Mouse (Mus musculus) heart, embryonic 14.5 days (tissue): Measurements from ENCODE around the gene Prodh2. TPM values are rescaled to one million over a fixed set of nuclear protein-coding genes. Genes with fewer than 3 reads are reported as not detected.
"Not testable (repeated sequence)": the region's sequence is repeated elsewhere in the genome, so short reads cannot be mapped to it uniquely, and the experiment has no call there.

Source experiments
- ATAC-seq: fragments of 200-750 bp; cut with Nextera tagmentation; 2 replicates; pipeline ENCODE4 v1.8.0; 2017; ENCODE audit warnings: low read depth, moderate TSS enrichment; ENCODE audit not compliant: insufficient number of reproducible peaks, insufficient read depth, low FRiP score
- H3K27ac ChIP-seq, 2 experiments: fragments of 200-500 bp in 1 of 2; fragments of 300-500 bp in 1 of 2; sonication (generic) in 1 of 2; replicated peaks in 1 of 2; 2 replicates each; pipeline ENCODE4 v1.5.1; 2012 to 2014; ENCODE audit warnings: low read depth in 2 of 2, low read length in 2 of 2, control low read depth in 1 of 2, mild to moderate bottlenecking in 1 of 2, mixed read lengths in 1 of 2; ENCODE audit not compliant: control insufficient read depth in 1 of 2, insufficient read depth in 1 of 2
- H3K27me3 ChIP-seq: fragments of 300-500 bp; sonication (generic); 2 replicates; pipeline ENCODE4 v1.6.1; 2014; ENCODE audit warnings: mild to moderate bottlenecking, low read length, control low read depth; ENCODE audit not compliant: control insufficient read depth, insufficient read depth
- H3K36me3 ChIP-seq: fragments of 300-500 bp; sonication (generic); 2 replicates; pipeline ENCODE4 v1.6.1; 2014; ENCODE audit warnings: mild to moderate bottlenecking, control low read depth, low read length, mixed read lengths; ENCODE audit not compliant: control insufficient read depth, insufficient read depth
- H3K4me1 ChIP-seq, 2 experiments: fragments of 200-500 bp in 1 of 2; fragments of 300-500 bp in 1 of 2; sonication (generic) in 1 of 2; 2 replicates each; pipeline ENCODE4 v1.6.1; 2012 to 2014; ENCODE audit warnings: low read length in 2 of 2, control low read depth in 1 of 2, mixed read lengths in 1 of 2; ENCODE audit not compliant: control insufficient read depth in 2 of 2, insufficient read depth in 2 of 2
- H3K4me2 ChIP-seq: fragments of 300-500 bp; sonication (generic); 2 replicates; pipeline ENCODE4 v1.6.1; 2014; ENCODE audit warnings: mild to moderate bottlenecking, low read length
- H3K4me3 ChIP-seq, 2 experiments: fragments of 200-500 bp in 1 of 2; fragments of 300-500 bp in 1 of 2; sonication (generic) in 1 of 2; 2 replicates each; pipeline ENCODE4 v1.5.1; 2012 to 2014; ENCODE audit warnings: low read length in 2 of 2, mild to moderate bottlenecking in 2 of 2, control low read depth in 1 of 2, low read depth in 1 of 2, moderate library complexity in 1 of 2; ENCODE audit not compliant: control insufficient read depth in 1 of 2, insufficient read depth in 1 of 2
- H3K9ac ChIP-seq: fragments of 300-500 bp; sonication (generic); 2 replicates; pipeline ENCODE4 v1.6.1; 2014; ENCODE audit warnings: mild to moderate bottlenecking, low read length
- H3K9me3 ChIP-seq: fragments of 300-500 bp; sonication (generic); 2 replicates; pipeline ENCODE4 v1.6.1; 2016; ENCODE audit warnings: low read length, control low read depth; ENCODE audit not compliant: control insufficient read depth
- WGBS: fragments of 180-500 bp; shearing (Covaris S2); extraction: QIAGEN DNeasy Blood & Tissue Kit; methylation state at CpG from one replicate; pipeline ENCODE4 v1.1.7; 2014; 5-methylcytosine and 5-hydroxymethylcytosine counted together
- polyA plus RNA-seq: library from polyadenylated mRNA; unstranded; fragments of >200 nt; fragmentation: Nextera tagmentation; extraction: Ambion mirVana; gene quantifications from 2 replicates; pipeline ENCODE4 v1.2.1, GENCODE M21; 2014

Gene Prodh2
- polyA plus RNA-seq, 1 experiment from 2014 or later: not detected

DNA sequence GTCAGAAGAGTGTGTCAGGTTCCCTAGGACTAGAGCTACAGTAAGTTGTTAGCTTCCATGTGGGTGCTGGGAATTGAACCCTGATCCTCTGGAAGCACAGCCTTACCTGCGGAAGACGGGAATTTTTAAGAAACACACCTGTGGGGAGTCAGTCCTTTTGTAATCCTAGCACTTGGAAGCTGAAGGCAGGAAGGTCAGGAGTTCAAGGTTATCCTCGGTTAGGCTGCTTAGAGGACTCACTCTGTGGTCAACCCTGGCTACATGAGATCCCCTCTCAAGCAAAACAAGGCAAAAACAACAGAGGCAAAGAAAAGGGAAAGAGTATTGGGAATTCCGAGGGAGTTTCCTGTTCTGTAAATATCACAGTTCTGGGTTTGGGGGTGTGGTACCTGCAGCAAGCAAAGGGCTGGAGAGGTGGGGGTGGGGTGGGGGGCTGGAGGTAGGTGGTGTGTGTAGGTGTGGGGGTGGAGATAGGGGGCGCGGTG is 28.6 kb upstream of the Prodh2 start:
- Histone ChIP-seq H3K9ac (no peak overlapping the region), H3K36me3 (no peaks in the 10 kb centered on the region), H3K9me3 (no peaks in the 10 kb centered on the region), H3K27ac (no peak overlapping the region), H3K4me3 (no peak overlapping the region), H3K4me1 (peaks cover 0 to 2% of the 10 kb centered on the region in 2 experiments; a peak in 1 of 4 replicates), H3K27me3 (peaks cover 80% of the 10 kb centered on the region), H3K4me2 (no peak overlapping the region)
- WGBS: 13% methylated on average over 6 of the region's 6 CpGs
- no peak for ATAC-seq

DNA sequence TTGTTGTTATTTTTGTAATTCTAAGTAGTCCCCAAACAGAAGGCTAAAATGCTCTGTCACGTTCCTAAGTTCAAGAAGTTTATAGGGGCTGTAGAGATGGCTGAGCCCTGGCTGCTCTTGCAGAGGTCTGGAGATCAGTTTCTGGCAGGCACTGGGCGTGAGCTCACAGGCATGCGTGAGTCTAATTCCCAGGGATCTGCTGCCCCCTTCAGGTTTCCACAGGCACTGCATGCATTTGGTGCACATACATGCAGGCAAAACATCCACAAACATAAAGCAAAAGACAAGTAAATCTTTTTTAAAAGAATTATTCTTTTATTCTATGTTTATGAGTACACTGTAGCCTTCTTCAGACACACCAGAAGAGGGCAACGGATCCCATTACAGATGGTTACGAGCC is 21.0 kb upstream of the Prodh2 start:
- no peak overlapping the region for H3K4me2 ChIP-seq
- H3K9ac ChIP-seq: no peak overlapping the region
- H3K27me3 ChIP-seq: peaks cover 11% of the 10 kb centered on the region
- no peaks in the 10 kb centered on the region; a peak in 1 of 4 replicates for H3K4me1 ChIP-seq
- H3K36me3 ChIP-seq: no peaks in the 10 kb centered on the region
- no peak overlapping the region for H3K4me3 ChIP-seq
- WGBS: 45% methylated on average over 5 of the region's 5 CpGs
- H3K9me3 ChIP-seq: 0 out of 2 replicates have a peak, but pooled peaks cover 3% of the 10 kb centered on the region
- no peak overlapping the region for H3K27ac ChIP-seq
- no peak for ATAC-seq

DNA sequence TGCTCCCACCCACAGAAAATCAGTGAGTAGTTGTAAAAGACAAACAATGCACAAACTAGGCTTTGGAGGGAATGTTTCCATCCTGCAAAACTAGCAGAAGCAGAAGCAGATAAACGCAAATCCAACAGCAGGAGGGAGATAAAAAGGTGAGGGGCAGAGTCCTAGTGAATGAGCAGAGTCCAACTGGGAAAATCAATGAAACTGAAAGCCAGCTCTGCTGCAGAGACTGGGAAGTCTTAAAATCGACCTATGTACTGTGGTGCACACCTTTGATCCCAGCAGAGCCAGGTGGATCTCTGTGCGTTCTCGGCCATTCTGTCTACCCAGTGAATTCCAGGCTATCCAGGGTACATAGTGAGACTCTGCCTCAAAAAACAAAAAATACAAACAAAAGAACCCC is 18.4 kb upstream of the Prodh2 start:
- no peak for ATAC-seq
- WGBS: 56% methylated on average over 4 of the region's 4 CpGs
- no peaks in the 10 kb centered on the region for H3K36me3 ChIP-seq

DNA sequence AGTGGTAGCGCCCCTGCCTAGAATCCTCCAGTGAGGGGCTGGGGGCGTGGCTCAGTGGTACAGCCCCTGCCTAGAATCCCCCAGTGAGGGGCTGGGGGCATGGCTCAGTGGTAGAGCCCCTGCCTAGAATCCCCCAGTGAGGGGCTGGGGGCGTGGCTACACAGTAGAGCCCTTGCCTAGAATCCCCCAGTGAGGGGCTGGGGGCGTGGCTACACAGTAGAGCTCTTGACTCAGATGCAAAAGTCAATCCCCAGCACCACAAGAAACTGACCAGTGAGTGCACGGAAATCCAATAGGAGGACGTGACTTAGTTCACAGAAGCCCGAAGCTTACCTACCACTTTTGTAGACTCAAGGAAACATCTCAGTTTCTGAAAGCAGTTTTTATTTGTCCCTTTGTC is 17.3 kb upstream of the Prodh2 start:
- not testable (repeated sequence) for ATAC-seq, H3K4me2 ChIP-seq, H3K27ac ChIP-seq, H3K27me3 ChIP-seq, H3K9ac ChIP-seq, H3K4me1 ChIP-seq, H3K4me3 ChIP-seq, H3K36me3 ChIP-seq, H3K9me3 ChIP-seq
- 79% methylated on average over 7 of the region's 7 CpGs for WGBS

More for the DNA sequence above, 18.4 kb upstream of the Prodh2 start:
- H3K4me3 ChIP-seq: no peak overlapping the region
- no peaks in the 10 kb centered on the region for H3K4me1 ChIP-seq
- H3K27ac ChIP-seq: no peak overlapping the region
- peaks cover 7% of the 10 kb centered on the region for H3K27me3 ChIP-seq
- H3K9me3 ChIP-seq: 0 out of 2 replicates have a peak, but pooled peaks cover 3% of the 10 kb centered on the region
- no peak overlapping the region for H3K9ac ChIP-seq
- H3K4me2 ChIP-seq: no peak overlapping the region

DNA sequence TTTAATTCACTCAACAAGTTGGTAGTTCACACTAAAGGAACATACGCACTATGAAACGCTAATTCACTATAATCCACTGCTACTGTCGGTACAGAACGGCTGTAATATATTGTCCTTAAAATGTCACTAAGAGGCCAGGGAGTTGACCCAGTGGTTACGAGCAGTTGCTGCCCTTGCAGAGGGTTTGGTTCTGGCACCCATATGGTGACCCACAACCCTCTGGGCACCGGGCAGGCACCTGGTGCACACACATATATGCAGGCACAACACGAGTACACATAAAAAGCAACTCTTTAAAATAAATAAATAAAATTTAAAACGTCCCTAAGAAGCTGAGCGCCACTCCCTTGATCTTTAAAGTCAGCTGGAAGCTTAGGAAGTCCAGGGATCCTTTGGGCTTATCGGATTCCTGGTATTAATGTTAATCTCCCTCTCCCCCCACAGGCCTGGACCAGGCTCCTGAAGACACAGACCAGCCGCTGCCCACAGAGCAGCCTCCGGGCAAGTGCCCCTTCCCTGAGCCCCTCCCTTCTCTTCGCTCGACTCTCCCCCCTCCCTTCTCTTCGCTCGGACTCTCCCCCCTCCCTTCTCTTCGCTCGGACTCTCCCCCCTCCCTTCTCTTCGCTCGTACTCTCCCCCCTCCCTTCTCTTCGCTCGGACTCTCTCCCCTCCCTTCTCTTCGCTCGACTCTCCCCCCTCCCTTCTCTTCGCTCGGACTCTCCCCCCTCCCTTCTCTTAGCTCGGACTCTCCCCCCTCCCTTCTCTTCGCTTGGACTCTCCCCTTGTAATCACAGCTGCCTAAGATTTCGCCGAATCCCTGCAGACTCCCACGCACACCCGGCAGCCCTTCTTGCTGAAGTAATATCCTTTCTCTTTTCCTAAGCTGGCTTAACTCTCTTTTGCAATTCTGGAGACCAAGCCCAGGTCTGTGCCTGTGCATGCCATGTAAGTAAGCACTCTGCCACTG is 15.7 kb upstream of the Prodh2 start:
- WGBS: 9% methylated on average over 32 of the region's 32 CpGs
- no peak for ATAC-seq
- peaks cover 15% of the 10 kb centered on the region for H3K27me3 ChIP-seq

DNA sequence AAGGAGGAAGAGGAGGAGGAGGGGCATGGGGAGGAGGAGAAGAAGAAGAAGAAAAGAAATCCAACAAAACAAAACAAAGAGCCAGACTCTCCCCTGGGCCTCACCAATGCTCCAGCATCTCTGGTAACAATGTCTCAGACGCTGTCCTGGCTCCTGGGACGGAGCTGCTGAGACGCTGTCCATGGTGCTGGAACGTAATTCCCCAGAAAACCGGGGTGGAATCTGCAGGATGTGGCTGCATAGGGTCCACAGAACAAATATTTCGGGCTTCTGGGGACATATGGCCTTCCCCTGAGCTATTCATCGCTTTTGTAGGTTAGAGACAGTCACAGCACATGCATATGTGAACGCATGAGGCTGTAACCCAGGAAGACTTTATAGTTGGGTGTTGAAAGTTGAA is 9.2 kb upstream of the Prodh2 start:
- Histone ChIP-seq H3K27me3 (peaks cover 27% of the 10 kb centered on the region), H3K27ac (no peak overlapping the region), H3K4me1 (no peaks in the 10 kb centered on the region), H3K36me3 (no peaks in the 10 kb centered on the region), H3K4me3 (no peak overlapping the region), H3K4me2 (no peak overlapping the region), H3K9ac (no peak overlapping the region), H3K9me3 (no peaks in the 10 kb centered on the region)
- 12% methylated on average over 8 of the region's 8 CpGs for WGBS
- ATAC-seq: no peak

More for the DNA sequence above, 15.7 kb upstream of the Prodh2 start:
- H3K27ac ChIP-seq: no peak overlapping the region
- H3K4me3 ChIP-seq: peak overlapping the region; percentile 20 to 23; a peak in 3 of 4 replicates
- no peaks in the 10 kb centered on the region for H3K4me1 ChIP-seq
- 0 out of 2 replicates have a peak, but pooled peaks cover 2% of the 10 kb centered on the region for H3K9me3 ChIP-seq
- H3K36me3 ChIP-seq: no peaks in the 10 kb centered on the region
- no peak overlapping the region for H3K9ac ChIP-seq
- H3K4me2 ChIP-seq: peak overlapping the region; percentile 60

DNA sequence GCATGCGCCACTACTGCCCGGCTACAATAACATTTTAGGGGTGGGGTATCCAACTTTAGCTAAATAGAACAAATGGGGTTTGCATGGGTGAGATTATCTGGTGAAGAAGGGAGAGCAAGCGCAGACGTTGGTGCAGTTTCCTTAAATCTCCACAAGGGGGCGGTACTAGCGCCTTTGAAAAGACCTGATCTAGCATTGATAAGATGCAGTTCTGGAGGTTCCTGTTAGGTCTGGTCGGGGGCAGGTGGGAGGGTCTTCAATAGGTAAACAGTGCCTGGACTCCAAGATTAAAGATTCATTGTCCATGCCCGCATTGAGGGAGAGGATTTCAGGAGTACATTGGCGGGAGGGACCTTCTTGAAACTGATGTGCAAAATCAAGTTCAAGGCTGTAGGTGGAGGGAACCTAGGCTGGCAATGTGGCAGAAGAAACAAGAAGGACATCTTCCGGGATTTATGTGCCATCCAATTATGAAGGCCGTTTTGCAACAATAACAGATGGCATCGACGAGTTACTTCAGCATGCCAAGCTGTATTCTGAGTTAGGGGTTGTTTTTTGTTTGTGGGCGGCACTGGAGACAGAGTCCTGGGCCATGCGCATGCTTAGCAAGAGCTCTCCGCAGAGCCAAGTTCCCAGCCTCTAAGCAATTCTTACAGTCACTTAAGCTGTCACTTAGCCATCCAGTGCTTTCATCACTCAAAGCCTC is 3.0 kb upstream of the Prodh2 start:
- no peak for ATAC-seq
- H3K4me2 ChIP-seq: no peak overlapping the region
- H3K27ac ChIP-seq: no peak overlapping the region
- WGBS: 27% methylated on average over 16 of the region's 16 CpGs
- no peak overlapping the region for H3K4me3 ChIP-seq
- H3K4me1 ChIP-seq: no peaks in the 10 kb centered on the region
- H3K9me3 ChIP-seq: no peaks in the 10 kb centered on the region
- no peak overlapping the region for H3K9ac ChIP-seq
- peaks cover 13% of the 10 kb centered on the region for H3K27me3 ChIP-seq
- no peaks in the 10 kb centered on the region for H3K36me3 ChIP-seq
